Mouse (Mus musculus) liver, adult (tissue): ENCODE data around the gene Zfp410.

ENCODE experiments used
- GATA4 ChIP-seq: IDR thresholded peaks from 2 replicates; pipeline ENCODE4 v1.6.1; 2014; ENCODE audit warnings: mild to moderate bottlenecking, low read length; ENCODE audit not compliant: insufficient replicate concordance

The Zfp410 gene

GRCm38 (mm10) chr12:84316721-84317621 lies at the start of gene Zfp410:
Gene Zfp410 (plus strand): TSS chr12:84316852.
- TF ChIP-seq GATA4: peak; percentile 4; the same call in 1 of the 2 replicates

- no peak for TF ChIP-seq GATA4
Observed at GRCm38 (mm10) chr12:84267264-84267663, 49.4 kb upstream of the Zfp410 start.

- TF ChIP-seq GATA4: no peak; the same call in 1 of the 2 replicates
Observed at GRCm38 (mm10) chr12:84273366-84273765, 43.3 kb upstream of the Zfp410 start.

- TF ChIP-seq GATA4: no peak
Observed at GRCm38 (mm10) chr12:84275288-84275687, 41.4 kb upstream of the Zfp410 start.

- TF ChIP-seq GATA4: no peak
Observed at GRCm38 (mm10) chr12:84276288-84276687, 40.4 kb upstream of the Zfp410 start.

GRCm38 (mm10) chr12:84276799-84277198 lies 39.9 kb upstream of the Zfp410 start:
- TF ChIP-seq GATA4: no peak

- no peak for TF ChIP-seq GATA4
Observed at GRCm38 (mm10) chr12:84277832-84278231, 38.8 kb upstream of the Zfp410 start.

GRCm38 (mm10) chr12:84278901-84279300 lies 37.8 kb upstream of the Zfp410 start:
- no peak for TF ChIP-seq GATA4

GRCm38 (mm10) chr12:84284391-84284790 lies 32.3 kb upstream of the Zfp410 start:
- TF ChIP-seq GATA4: no peak

GRCm38 (mm10) chr12:84284885-84285592 lies 31.6 kb upstream of the Zfp410 start, which contains the start of gene Ptgr2:
Gene Ptgr2 (plus strand): TSS chr12:84285232.
- TF ChIP-seq GATA4: peak; percentile 50; the same call in 1 of the 2 replicates

- TF ChIP-seq GATA4: no peak
Observed at GRCm38 (mm10) chr12:84285593-84285968, 31.1 kb upstream of the Zfp410 start.

GRCm38 (mm10) chr12:84288461-84288860 lies 28.2 kb upstream of the Zfp410 start:
- TF ChIP-seq GATA4: no peak

- no peak for TF ChIP-seq GATA4
Observed at GRCm38 (mm10) chr12:84297851-84298250, 18.8 kb upstream of the Zfp410 start.

GRCm38 (mm10) chr12:84299265-84299664 lies 17.4 kb upstream of the Zfp410 start:
- no peak for TF ChIP-seq GATA4

- no peak for TF ChIP-seq GATA4
Observed at GRCm38 (mm10) chr12:84304101-84304500, 12.6 kb upstream of the Zfp410 start.

- TF ChIP-seq GATA4: no peak
Observed at GRCm38 (mm10) chr12:84304554-84304953, 12.1 kb upstream of the Zfp410 start.
